In the genomic region with DNA sequence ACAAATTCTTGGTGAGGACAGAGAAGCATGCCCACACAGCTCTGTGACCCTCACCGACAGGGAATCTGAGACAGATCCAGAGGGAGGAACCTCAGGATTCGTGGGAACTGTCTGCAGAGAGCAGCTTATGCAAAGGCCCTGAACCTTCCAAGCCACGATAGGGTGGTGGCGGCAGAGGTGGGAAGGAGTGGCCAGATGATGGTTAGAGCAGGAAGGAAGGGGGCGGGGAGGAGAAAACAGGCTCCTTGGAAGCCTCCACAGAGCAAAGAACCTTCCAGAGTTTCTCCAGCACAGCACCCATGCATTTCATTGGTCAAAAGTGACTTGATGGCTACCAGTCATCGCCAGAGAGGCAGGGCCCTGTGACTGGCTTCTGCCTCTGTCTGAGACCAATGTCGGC, we compare ENCODE assay signal across 20 mouse cellular contexts.
DNase-seq lines count a peak whose midpoint lies in the region; ATAC-seq lines count a peak whose summit lies in the region.
"Had no signal": no experiment of that assay in that cellular context is flagged by ENCODE, and none has a peak within 500 bp of the region (broad histone marks: within the 10 kb centered on the region; RNA-seq: fewer than 3 reads in every experiment).

No protein-coding gene starts in this region.

- H3K9me3 ChIP-seq in heart, embryonic 11.5 days (replicated peaks; ENCODE audit: control insufficient read depth, low read length): no peaks in the 10 kb centered on the region
- H3K9me3 ChIP-seq: embryonic facial prominence, embryonic 15.5 days; hindbrain, embryonic 13.5 days had no signal

- no peaks in the 10 kb centered on the region for H3K36me3 ChIP-seq in heart, embryonic 11.5 days (ENCODE audit: control insufficient read depth, insufficient read depth, low read length)
- H3K36me3 ChIP-seq: embryonic facial prominence, embryonic 15.5 days had no signal

- no peak for ATAC-seq in heart, embryonic 11.5 days (replicated peaks; ENCODE audit: insufficient number of reproducible peaks, low FRiP score, low TSS enrichment)
- no peak for ATAC-seq in inflammation-experienced regulatory T-cells, adult 6 months
- ATAC-seq: activated CD4-positive, CD25-positive, alpha-beta regulatory T cell, adult 4 months; forebrain, embryonic 16.5 days had no signal

- H3K27ac ChIP-seq in heart, embryonic 11.5 days (ENCODE audit: low read depth, low read length): no peak overlapping the region
- H3K27ac ChIP-seq: embryonic facial prominence, embryonic 15.5 days; hindbrain, embryonic 13.5 days had no signal

- DNase-seq in heart, postnatal 36 days: no peak
- DNase-seq in 416B (ENCODE audit: low read depth): peak; percentile 58
- DNase-seq in ZHBTc4 (ENCODE audit: low read depth, low spot score): peak; percentile 51
- DNase-seq in induced T-regulatory cell, adult 2 months (ENCODE audit: low read depth): peak; percentile 39
- DNase-seq in retina, embryonic 14.5 days (ENCODE audit: low spot score): no peak
- DNase-seq in layer of hippocampus, adult 9-10 months (ENCODE audit: low spot score): no peak
- DNase-seq: adrenal gland, postnatal 14 days; cerebellum, adult 11-12 months; cerebellum, adult 9-10 months; cerebellum, postnatal 36 days; gastrocnemius, postnatal 14 days; heart, postnatal 4 days; kidney, adult 8-10 months had no signal

- no peak overlapping the region for H3K4me2 ChIP-seq in heart, embryonic 11.5 days
- H3K4me2 ChIP-seq: embryonic facial prominence, embryonic 15.5 days; hindbrain, embryonic 13.5 days had no signal

- WGBS in heart, embryonic 11.5 days (ENCODE audit: insufficient replicate concordance): 58% methylated on average over 7 of the region's 7 CpGs

- 0 out of 2 replicates have a peak, but pooled peaks cover 2% of the 10 kb centered on the region for H3K27me3 ChIP-seq in heart, embryonic 11.5 days (ENCODE audit: control insufficient read depth, insufficient read depth, low read length)
- H3K27me3 ChIP-seq: embryonic facial prominence, embryonic 15.5 days had no signal

- H3K4me1 ChIP-seq in heart, embryonic 11.5 days (ENCODE audit: control insufficient read depth, insufficient read depth, low read length): peaks cover 4% of the 10 kb centered on the region; the same call in 1 of the 2 replicates

- peak overlapping the region; percentile 44; the same call in 1 of the 2 replicates for H3K9ac ChIP-seq in heart, embryonic 11.5 days (ENCODE audit: low read depth, low read length)
- H3K9ac ChIP-seq: embryonic facial prominence, embryonic 15.5 days; hindbrain, embryonic 13.5 days had no signal

- H3K4me3 ChIP-seq in heart, embryonic 11.5 days (ENCODE audit: low read depth, low read length): no peak overlapping the region
- H3K4me3 ChIP-seq: embryonic facial prominence, embryonic 15.5 days; erythroblast, embryonic 14.5 days; hindbrain, embryonic 13.5 days had no signal

- intact Hi-C loops in heart, postnatal 36 days (cut with DNase I): loop anchor here (5.0 to 10.0 kb wide), 5 partner anchors 79 to 777 kb away; no protein-coding TSS in a partner anchor

Comparison
In these comparisons a context has a peak if more than half of its experiments do, and no peak if none do; other contexts are left out.
1. DNase-seq: peak in 416B (single experiment), ZHBTc4 (single experiment) and induced T-regulatory cell, adult 2 months (single experiment); none in heart, postnatal 36 days (0 of 2), retina, embryonic 14.5 days (single experiment) and layer of hippocampus, adult 9-10 months (single experiment).